ENCODE assay signal across 23 mouse cellular contexts in genomic region chr6:143668551-143668950, GRCm38 (mm10).
DNase-seq lines count a peak whose midpoint lies in the region; ATAC-seq and TF ChIP-seq lines count a peak whose summit lies in the region.
"Had no signal": no experiment of that assay in that cellular context is flagged by ENCODE, and none has a peak within 500 bp of the region (broad histone marks: within the 10 kb centered on the region; RNA-seq: fewer than 3 reads in every experiment).

No protein-coding gene starts in this region.

- peaks cover 0 to 3% of the 10 kb centered on the region in 2 experiments; a peak in 2 of 4 replicates for H3K36me3 ChIP-seq in MEL (ENCODE audit: control insufficient read depth in 1 of 2, insufficient read depth in 2 of 2, low read length in 2 of 2)
- H3K36me3 ChIP-seq in stomach, postnatal 0 days (ENCODE audit: control insufficient read depth, insufficient read depth, low read length): no peaks in the 10 kb centered on the region
- H3K36me3 ChIP-seq: G1E had no signal

- H3K9ac ChIP-seq in MEL (ENCODE audit: control insufficient read depth, low read depth, low read length, poor library complexity, severe bottlenecking): no peak overlapping the region
- H3K9ac ChIP-seq in stomach, postnatal 0 days (ENCODE audit: low read length): no peak overlapping the region

- no peak overlapping the region for H3K4me3 ChIP-seq in MEL (ENCODE audit: control insufficient read depth in 1 of 2, insufficient read depth in 1 of 2, low read depth in 2 of 2, low read length in 2 of 2)
- H3K4me3 ChIP-seq in stomach, postnatal 0 days (ENCODE audit: low read depth, low read length): no peak overlapping the region

- TF ChIP-seq CTCF in MEL (IDR thresholded peaks at IDR 0.05 in 2 of 3, conservative IDR thresholded peaks at IDR 0.05 in 1 of 3; ENCODE audit: control insufficient read depth in 1 of 3, insufficient read depth in 1 of 3, low read depth in 2 of 3, low read length in 3 of 3, poor library complexity in 1 of 3, severe bottlenecking in 1 of 3): no peak
- no peak for TF ChIP-seq CTCF in stomach, postnatal 0 days (IDR thresholded peaks at IDR 0.05; ENCODE audit: low read depth)

- H3K9me3 ChIP-seq in MEL (replicated peaks; ENCODE audit: insufficient read depth, low read length): no peaks in the 10 kb centered on the region
- H3K9me3 ChIP-seq in stomach, postnatal 0 days (ENCODE audit: control insufficient read depth, low read length): no peaks in the 10 kb centered on the region

- TF ChIP-seq RAD21 in MEL (IDR thresholded peaks at IDR 0.05; ENCODE audit: low read depth, low read length): no peak

- no peak overlapping the region for H3K4me2 ChIP-seq in stomach, postnatal 0 days (replicated peaks; ENCODE audit: low read depth)

- 68% methylated on average over 4 of the region's 4 CpGs for WGBS in stomach, postnatal 0 days

- peak; percentile 26 for DNase-seq in MEL (ENCODE audit: low read depth, low spot score)
- DNase-seq in stomach, postnatal 0 days (ENCODE audit: low spot score): no peak
- DNase-seq in right cerebral cortex, postnatal 14 days: no peak
- no peak for DNase-seq in adrenal gland, postnatal 36 days
- no peak for DNase-seq in gastrocnemius, postnatal 10 days
- DNase-seq: adrenal gland, adult 2 months; adrenal gland, adult 8-10 months; adrenal gland, postnatal 10 days; adrenal gland, postnatal 14 days; adrenal gland, postnatal 25 days; B cell, adult 2 months; cerebellum, adult 11 months; cerebellum, adult 11-12 months; cerebellum, adult 18-20 months; cerebellum, adult 2 months had no signal

- H3K79me2 ChIP-seq in MEL (ENCODE audit: control insufficient read depth, insufficient read depth, low read length, poor library complexity): no peaks in the 10 kb centered on the region

- peak; percentile 14; the same call in 1 of the 2 replicates for ATAC-seq in megakaryocyte, adult 5-6 weeks (ENCODE audit: poor library complexity, severe bottlenecking)
- ATAC-seq in megakaryocyte progenitor cell, adult 5-6 weeks (replicated peaks; ENCODE audit: poor library complexity): 0 out of 2 replicates have a peak, but pooled peaks have one; percentile 29
- 0 out of 2 replicates have a peak, but pooled peaks have one; percentile 47 for ATAC-seq in megakaryocyte-erythroid progenitor cell, adult 5-6 weeks (replicated peaks; ENCODE audit: low FRiP score, low TSS enrichment, poor library complexity, severe bottlenecking)
- ATAC-seq in stomach, postnatal 0 days (ENCODE audit: low FRiP score, low TSS enrichment): no peak
- ATAC-seq: activated CD4-positive, CD25-positive, alpha-beta regulatory T cell, adult 4 months; CD4-positive, CD25-positive, alpha-beta regulatory T cell, adult 4 months; Patski had no signal

- no peak overlapping the region for H3K27ac ChIP-seq in MEL (ENCODE audit: control insufficient read depth, low read depth, low read length)
- no peak overlapping the region for H3K27ac ChIP-seq in stomach, postnatal 0 days (replicated peaks)

- peaks cover 2 to 6% of the 10 kb centered on the region in 2 experiments; a peak in 3 of 4 replicates for H3K4me1 ChIP-seq in MEL (ENCODE audit: control insufficient read depth in 1 of 2, insufficient read depth in 2 of 2, low read length in 2 of 2)
- no peaks in the 10 kb centered on the region for H3K4me1 ChIP-seq in stomach, postnatal 0 days (replicated peaks; ENCODE audit: control insufficient read depth, insufficient read depth)

- no peak for TF ChIP-seq POLR2A in MEL (IDR thresholded peaks at IDR 0.05; ENCODE audit: control insufficient read depth in 1 of 2, insufficient read depth in 1 of 2, low read depth in 1 of 2, low read length in 2 of 2, poor library complexity in 1 of 2)

- TF ChIP-seq EP300 in MEL (IDR thresholded peaks at IDR 0.05; ENCODE audit: low read depth in 1 of 2, low read length in 2 of 2): peak; percentile 51 to 53; a peak in 3 of 4 replicates
- no peak for TF ChIP-seq EP300 in stomach, postnatal 0 days (optimal IDR thresholded peaks at IDR 0.05)

- no peaks in the 10 kb centered on the region for H3K27me3 ChIP-seq in MEL (ENCODE audit: control insufficient read depth in 1 of 2, insufficient read depth in 2 of 2, low read length in 2 of 2)
- H3K27me3 ChIP-seq in stomach, postnatal 0 days (ENCODE audit: control insufficient read depth, insufficient read depth, low read length): no peaks in the 10 kb centered on the region
- H3K27me3 ChIP-seq: CH12.LX, Patski had no signal

TF ChIP-seq in MEL, 35 proteins besides CTCF, POLR2A, EP300 and RAD21:
- peak; percentile 63; the same call in 1 of the 2 replicates for TF ChIP-seq USF1 (IDR thresholded peaks at IDR 0.05; ENCODE audit: low read depth, low read length)
- TF ChIP-seq GATA1 (IDR thresholded peaks at IDR 0.05; ENCODE audit: low read depth, low read length): peak; percentile 69
- peak; percentile 13; the same call in 1 of the 2 replicates for TF ChIP-seq ELF1 (IDR thresholded peaks at IDR 0.05; ENCODE audit: low read depth, low read length)
- TF ChIP-seq RCOR1 (IDR thresholded peaks at IDR 0.05; ENCODE audit: low read depth, low read length): peak; percentile 64; the same call in 1 of the 2 replicates
- TF ChIP-seq TCF12 (IDR thresholded peaks at IDR 0.05; ENCODE audit: low read depth, low read length): peak; percentile 66; the same call in 1 of the 2 replicates
- no peak for TF ChIP-seq UBTF (IDR thresholded peaks at IDR 0.05; ENCODE audit: borderline replicate concordance, insufficient read depth, low read depth, low read length)
